Mouse (Mus musculus) MEL (cell line): ENCODE results near the gene Crocc.

Source experiments
- CTCF ChIP-seq, 3 experiments: IDR thresholded peaks in 2 of 3; conservative IDR thresholded peaks in 1 of 3; 2 replicates each; pipeline ENCODE4 v1.5.1; 2011 to 2012; ENCODE audit warnings: low read length in 3 of 3, low read depth in 2 of 3, mild to moderate bottlenecking in 2 of 3, improper control_type of control experiment in 1 of 3, inconsistent platforms in 1 of 3, mixed read lengths in 1 of 3, moderate library complexity in 1 of 3; ENCODE audit not compliant: control insufficient read depth in 1 of 3, insufficient read depth in 1 of 3, poor library complexity in 1 of 3, severe bottlenecking in 1 of 3
- MEF2A ChIP-seq: IDR thresholded peaks from 2 replicates; pipeline ENCODE4 v1.6.1; 2014; ENCODE audit warnings: low read depth, mild to moderate bottlenecking, inconsistent platforms, low read length, improper control_type of control experiment; ENCODE audit not compliant: poor library complexity, insufficient replicate concordance, severe bottlenecking; ENCODE audit errors: extremely low read depth
- MXI1 ChIP-seq: IDR thresholded peaks from 2 replicates; pipeline ENCODE4 v1.6.1; 2011; ENCODE audit warnings: mild to moderate bottlenecking, low read depth, low read length, improper control_type of control experiment
- POLR2A ChIP-seq, 2 experiments: IDR thresholded peaks; 2 replicates each; pipeline ENCODE4 v1.6.1; 2011 to 2012; ENCODE audit warnings: low read length in 2 of 2, mild to moderate bottlenecking in 2 of 2, control low read depth in 1 of 2, improper control_type of control experiment in 1 of 2, low read depth in 1 of 2, moderate library complexity in 1 of 2; ENCODE audit not compliant: control insufficient read depth in 1 of 2, insufficient read depth in 1 of 2, poor library complexity in 1 of 2
- USF1 ChIP-seq: IDR thresholded peaks from 2 replicates; pipeline ENCODE4 v1.6.1; 2014; ENCODE audit warnings: low read depth, mild to moderate bottlenecking, inconsistent platforms, low read length, improper control_type of control experiment, moderate library complexity

- no peak for TF ChIP-seq USF1
- TF ChIP-seq CTCF (IDR thresholded peaks at IDR 0.05 in 2 of 3, conservative IDR thresholded peaks at IDR 0.05 in 1 of 3; ENCODE audit: control insufficient read depth in 1 of 3, insufficient read depth in 1 of 3, low read depth in 2 of 3, low read length in 3 of 3, poor library complexity in 1 of 3, severe bottlenecking in 1 of 3): no peak
- no peak for TF ChIP-seq MEF2A
- no peak for TF ChIP-seq MXI1
- no peak for TF ChIP-seq POLR2A (IDR thresholded peaks at IDR 0.05; ENCODE audit: control insufficient read depth in 1 of 2, insufficient read depth in 1 of 2, low read depth in 1 of 2, low read length in 2 of 2, poor library complexity in 1 of 2)
Measured at GRCm38 (mm10) chr4:140967386-140968159, 92.8 kb downstream of the Crocc start.
